Mouse (Mus musculus) skeletal muscle tissue, adult 2 months (tissue): Measurements from ENCODE around the gene Rsc1a1.

ENCODE experiments used
- DNase-seq: peaks from one replicate; pipeline ENCODE4 v3.0.0-alpha.2; 2012; ENCODE audit warnings: low read depth, low spot score

Rsc1a1 gene

GRCm38 (mm10) chr4:141694719-141695118, 9.3 kb upstream of the Rsc1a1 start:
- DNase-seq: no peak

GRCm38 (mm10) chr4:141688505-141688904, 3.1 kb upstream of the Rsc1a1 start:
- no peak for DNase-seq

- DNase-seq: no peak
These were observed 1.1 kb upstream of the Rsc1a1 start for GRCm38 (mm10) chr4:141686525-141686924.

GRCm38 (mm10) chr4:141686093-141686492, 694 bp upstream of the Rsc1a1 start:
- peak; percentile 50 for DNase-seq

- DNase-seq: no peak
These were observed 2.6 kb downstream of the Rsc1a1 start for GRCm38 (mm10) chr4:141682706-141683230.

- DNase-seq: peak; percentile 52
These were observed 3.6 kb downstream of the Rsc1a1 start for GRCm38 (mm10) chr4:141681767-141682166.

DNA sequence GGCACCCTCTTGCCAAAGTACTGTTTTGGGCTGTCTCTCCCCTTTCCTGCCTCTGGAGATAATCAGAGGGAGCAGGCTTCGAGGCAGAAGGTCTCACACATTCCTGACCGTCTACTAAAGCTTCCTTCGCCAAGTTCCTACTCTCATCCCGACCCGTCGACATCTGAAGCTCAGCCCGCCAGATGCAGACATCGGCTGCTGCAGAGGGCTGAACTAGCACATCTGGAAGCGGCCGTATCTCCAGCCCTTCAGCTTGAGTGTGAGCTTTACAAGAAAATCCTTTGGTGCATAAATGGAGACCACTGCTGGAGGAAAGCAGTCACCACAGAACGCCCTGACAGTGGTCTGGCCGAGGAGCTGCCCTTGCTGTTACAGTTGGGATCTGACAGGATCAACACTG, 4.5 kb downstream of the Rsc1a1 start:
- DNase-seq: no peak

GRCm38 (mm10) chr4:141679016-141679415, 6.4 kb downstream of the Rsc1a1 start:
- no peak for DNase-seq

DNA sequence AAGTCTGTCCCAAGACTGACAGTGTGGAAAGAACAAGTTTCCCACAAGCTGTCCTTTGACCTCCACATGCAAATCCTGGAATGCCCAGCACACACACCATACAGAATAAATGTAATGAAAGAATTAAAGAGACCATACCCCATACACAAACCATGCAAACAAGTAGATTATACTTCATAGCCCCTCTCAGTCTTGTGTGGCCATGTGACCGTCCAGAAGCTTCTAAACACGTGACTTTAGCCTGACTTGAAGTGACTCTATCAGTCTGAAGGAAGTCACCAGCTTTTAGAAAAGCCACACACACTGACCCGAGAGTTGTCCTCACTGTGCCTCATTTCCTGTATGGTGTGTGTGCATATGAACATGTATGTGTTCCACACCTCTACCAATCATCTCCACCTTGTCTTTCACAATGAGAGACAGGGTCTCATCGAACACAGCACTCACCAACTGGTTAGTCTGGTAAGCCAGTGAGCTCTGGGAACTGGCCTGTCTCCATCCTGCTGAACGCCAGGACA, 8.9 kb downstream of the Rsc1a1 start:
- no peak for DNase-seq

DNA sequence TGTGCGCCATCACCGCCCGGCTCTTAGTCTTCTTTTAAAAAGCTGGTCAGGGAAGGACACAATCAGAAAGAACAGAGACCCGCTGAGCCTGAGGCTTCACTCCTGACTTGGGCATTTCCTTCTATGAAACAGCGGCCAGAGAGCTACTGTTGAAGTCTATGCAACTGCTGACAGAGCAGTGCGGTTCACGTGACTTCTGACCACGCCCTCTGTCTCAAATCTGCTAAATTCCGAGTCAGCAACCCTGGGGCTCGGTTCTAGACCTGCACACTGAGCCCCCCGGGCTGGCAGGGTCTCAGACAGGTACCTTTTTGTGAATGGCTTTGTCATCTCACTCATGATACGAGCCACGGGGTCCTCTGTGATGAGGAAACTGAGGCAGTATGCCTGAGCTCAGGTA, 13.1 kb downstream of the Rsc1a1 start:
- no peak for DNase-seq

GRCm38 (mm10) chr4:141671389-141671788, 14.0 kb downstream of the Rsc1a1 start:
- no peak for DNase-seq

DNA sequence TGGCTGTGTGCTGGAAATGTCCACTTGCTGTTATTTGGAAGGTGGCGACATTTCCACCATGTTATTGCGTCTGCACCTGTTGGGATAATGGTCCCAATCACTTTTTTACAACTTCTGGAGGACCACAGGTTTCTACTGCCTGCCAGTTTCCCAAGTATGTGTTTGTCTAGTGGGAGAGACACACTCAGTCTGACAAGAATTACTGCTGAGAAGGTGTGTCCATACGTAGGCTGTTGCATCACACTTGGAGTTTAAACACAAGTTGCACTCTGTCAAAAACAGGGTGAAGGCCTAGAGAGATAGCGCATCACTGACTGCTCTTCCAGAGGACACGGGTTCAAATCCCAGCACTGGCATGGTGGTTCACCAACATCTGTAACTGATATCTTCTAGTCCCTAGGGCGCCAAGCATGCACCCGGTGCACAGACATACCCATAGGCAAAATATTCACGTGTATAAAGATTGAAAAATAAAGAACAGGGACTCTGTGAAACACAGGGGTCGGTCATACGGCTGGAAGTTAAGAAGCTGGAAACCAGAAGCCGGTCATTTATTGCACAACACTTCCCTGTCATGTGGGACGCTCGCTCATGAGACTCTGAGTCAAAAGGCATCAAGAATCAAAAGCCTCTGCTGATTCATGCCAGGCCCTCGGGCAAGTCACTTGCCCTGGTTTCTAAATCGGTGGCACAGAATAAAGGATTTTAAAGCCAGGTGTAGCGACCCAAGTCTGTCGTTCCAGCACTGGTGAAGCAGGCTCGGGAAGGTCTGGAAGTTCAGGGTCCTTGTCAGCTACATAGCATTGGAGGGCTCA, 15.3 kb downstream of the Rsc1a1 start:
- DNase-seq: peak; percentile 65

DNA sequence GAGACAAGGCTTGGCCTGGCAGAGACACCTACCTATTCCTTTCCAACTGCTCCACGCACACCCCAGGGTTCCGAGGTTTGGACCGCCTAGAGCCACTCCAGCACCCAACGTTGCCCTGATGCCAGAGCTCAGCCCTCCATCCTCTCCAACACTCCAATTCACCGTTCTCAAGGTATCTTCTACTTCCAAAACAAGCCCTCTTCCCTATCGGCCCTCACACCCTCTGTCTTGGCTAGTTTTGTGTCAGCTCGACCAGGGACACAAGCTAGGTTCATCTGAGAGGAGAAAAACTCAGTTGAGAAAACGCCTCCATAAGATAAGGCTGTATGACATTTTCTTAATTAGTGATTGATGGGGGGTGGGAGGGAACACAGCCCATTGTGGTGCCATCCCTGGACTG, 20.6 kb downstream of the Rsc1a1 start, which contains the start of gene Plekhm2:
Gene Plekhm2, minus strand, starts transcription at position 101 of the 400 bp plus-strand sequence.
- DNase-seq: no peak

- no peak for DNase-seq
These were observed 21.2 kb downstream of the Rsc1a1 start for GRCm38 (mm10) chr4:141664011-141664745.

DNA sequence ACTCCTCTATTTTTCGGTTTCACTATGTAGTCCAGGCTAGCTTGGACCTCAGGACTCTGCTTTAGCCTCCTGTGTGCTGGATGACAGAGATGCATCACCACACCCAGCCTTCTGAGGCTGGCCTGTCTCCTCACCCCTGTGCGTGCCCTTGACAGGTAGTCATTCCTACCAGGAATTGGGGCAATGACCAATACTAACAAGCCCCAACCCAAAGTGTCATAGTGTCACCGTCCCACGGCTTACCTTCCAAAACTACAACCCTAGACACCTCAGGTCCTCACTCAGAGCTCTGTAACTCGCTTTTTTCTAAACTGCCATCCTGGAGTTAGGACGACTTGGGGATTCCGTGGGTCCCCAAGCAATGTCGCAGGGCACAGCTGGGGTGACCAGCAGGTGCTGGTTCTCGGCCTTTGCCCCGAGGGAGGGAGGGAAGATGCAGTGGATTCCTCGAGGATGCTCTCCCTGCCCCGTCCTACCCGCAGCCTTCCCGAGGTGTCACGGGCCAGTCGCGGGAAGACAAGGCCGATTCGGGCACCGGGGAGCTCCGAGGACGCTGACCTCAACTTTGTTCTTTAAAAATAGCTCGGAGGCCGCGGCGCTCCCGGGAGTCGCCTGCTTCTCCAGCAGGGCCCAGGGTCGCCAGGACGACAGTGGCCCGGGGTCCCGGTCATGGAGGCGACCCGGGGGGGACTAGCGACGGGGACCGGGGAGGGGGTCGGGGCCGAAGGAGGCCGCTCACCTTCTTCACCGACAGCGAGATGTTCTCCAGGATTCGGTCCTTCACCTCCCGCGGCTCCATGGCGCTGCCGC, 22.1 kb downstream of the Rsc1a1 start:
- no peak for DNase-seq

GRCm38 (mm10) chr4:141660884-141661283, 24.5 kb downstream of the Rsc1a1 start:
- no peak for DNase-seq

- DNase-seq: no peak
These were observed 25.7 kb downstream of the Rsc1a1 start for GRCm38 (mm10) chr4:141659739-141660138.

DNA sequence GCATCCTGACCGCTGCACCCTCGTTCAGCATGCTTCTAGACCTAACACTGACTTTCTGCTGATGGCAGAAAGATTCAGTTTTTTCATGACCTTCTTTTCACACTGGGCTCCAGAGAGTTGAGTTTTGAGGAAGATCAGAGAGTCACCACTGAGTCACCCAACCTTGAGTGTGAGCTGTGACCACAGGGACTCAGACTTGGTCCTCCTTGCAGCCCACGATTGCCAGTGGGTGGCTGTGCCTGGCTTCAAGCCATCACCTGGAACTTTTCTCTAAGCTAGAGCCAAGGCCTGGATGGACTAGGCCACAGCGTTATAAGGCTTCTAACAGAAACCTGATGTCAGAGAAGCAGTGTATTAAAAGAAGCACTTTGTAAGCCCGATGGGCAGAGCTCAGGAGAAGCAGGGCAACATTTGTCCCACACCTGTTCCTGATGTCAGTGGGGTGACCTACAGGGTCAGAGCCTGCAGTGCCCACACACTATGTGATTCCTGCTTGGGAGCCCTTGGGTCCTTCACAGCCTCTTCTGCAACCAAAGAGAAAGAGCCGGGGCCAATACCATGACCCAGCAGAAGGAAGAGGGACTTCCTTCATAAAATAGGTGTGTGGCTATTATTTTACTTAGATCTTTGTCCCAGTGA, 26.4 kb downstream of the Rsc1a1 start:
- no peak for DNase-seq

GRCm38 (mm10) chr4:141656932-141657331, 28.5 kb downstream of the Rsc1a1 start:
- DNase-seq: no peak

DNA sequence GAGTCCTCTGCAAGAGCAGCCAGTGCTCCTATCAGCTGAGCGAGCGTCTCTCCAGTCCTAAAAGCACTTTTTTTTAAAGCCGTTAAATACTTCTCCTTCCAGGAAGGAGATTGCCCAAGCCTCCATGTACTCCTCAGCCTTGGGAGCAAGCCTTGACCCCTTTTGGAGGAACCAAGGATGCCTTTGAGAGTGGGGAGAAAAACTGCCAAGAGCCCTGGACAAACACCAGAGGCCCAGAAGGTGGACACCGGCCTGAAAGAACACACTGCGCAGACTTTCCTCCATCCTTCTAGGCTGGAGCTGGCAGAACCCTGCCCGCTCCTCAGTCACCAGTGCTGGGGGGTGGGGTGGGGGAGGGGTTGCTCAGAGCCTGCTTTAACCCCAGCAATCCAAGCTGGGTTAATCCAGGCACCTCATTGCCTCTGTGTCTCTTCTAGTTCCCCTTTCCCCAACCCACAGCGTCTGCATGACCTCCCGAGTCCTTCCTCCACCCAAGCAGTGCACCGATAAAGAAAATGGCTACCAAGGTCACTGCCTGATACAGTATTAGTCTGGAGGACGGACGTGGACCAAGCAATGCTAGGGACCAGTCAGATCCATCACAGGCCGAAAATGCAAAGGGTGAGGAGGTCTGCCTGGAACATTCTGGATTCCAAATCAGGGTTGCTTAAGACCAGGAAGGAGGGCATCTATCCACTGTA, 29.3 kb downstream of the Rsc1a1 start:
- DNase-seq: peak; percentile 70
